Mouse (Mus musculus): ENCODE measurements at regions not wholly inside any gene's neighbourhood (a gene's known extent, or its start where the extent isn't known, plus 50 kb on each side); places are given as distances from the start of the nearest gene placed in this dataset.
A peak's percentile ranks its signal among the peaks of the same experiment; 100 is the strongest.

DNA sequence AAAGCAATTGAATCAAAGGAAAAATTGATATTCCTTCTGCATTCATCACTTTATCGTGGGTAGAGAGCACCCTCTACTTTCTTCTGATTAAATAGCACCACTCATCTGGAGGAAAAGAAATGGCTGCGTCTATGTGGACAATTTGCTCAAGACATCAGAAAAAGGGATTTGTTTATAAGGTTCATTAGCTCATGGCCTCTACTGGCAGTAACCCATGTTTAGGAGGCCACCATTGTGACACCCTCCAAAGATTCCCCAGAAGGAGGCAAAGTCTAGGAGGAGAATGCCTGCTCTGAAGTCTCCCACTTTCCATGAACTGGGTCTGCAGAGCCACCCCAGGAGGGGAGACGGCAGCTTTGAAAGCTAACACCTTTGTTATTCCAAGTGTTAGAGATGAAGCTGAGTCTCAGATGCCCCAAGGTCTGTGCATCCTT lies 147.2 kb upstream of the Plscr5 start:
- Histone ChIP-seq H3K27ac (replicated peaks) (no peak overlapping the region), H3K27me3 (no peaks in the 10 kb centered on the region), H3K4me2 (no peak overlapping the region), H3K36me3 (no peaks in the 10 kb centered on the region), H3K4me1 (replicated peaks) (no peaks in the 10 kb centered on the region), H3K9ac (no peak overlapping the region), H3K4me3 (no peak overlapping the region), H3K9me3 (no peaks in the 10 kb centered on the region)
- 48% methylated on average over 3 of the region's 3 CpGs for WGBS
- 0 out of 2 replicates have a peak, but pooled peaks have one; percentile 38 for ATAC-seq (ENCODE audit: low FRiP score, low read depth)

DNA sequence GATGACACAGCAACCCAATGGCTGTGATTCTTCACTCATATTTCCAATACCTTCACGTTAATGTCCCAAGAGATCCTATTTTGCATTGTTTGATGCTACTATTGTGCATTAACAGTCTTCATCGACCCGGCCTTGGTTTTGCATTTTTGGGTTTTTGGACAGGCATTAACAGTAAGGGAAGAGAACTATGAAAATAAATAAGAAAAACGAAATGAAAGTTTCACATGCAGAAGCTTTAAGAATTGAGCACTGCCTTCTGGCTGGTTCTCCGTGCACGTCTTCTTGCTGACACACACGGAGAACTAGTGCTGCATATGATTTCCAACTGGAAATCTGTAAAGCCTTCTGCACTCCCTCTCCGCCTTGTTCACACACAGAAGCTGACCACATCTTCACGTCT lies 148.6 kb upstream of the Plscr5 start:
- Histone ChIP-seq H3K4me1 (replicated peaks) (no peaks in the 10 kb centered on the region), H3K27me3 (no peaks in the 10 kb centered on the region), H3K27ac (replicated peaks) (no peak overlapping the region), H3K4me3 (no peak overlapping the region), H3K9me3 (no peaks in the 10 kb centered on the region), H3K4me2 (no peak overlapping the region), H3K36me3 (no peaks in the 10 kb centered on the region), H3K9ac (no peak overlapping the region)
- no peak for ATAC-seq (ENCODE audit: low FRiP score, low read depth)
- 81% methylated on average over 9 of the region's 9 CpGs for WGBS

DNA sequence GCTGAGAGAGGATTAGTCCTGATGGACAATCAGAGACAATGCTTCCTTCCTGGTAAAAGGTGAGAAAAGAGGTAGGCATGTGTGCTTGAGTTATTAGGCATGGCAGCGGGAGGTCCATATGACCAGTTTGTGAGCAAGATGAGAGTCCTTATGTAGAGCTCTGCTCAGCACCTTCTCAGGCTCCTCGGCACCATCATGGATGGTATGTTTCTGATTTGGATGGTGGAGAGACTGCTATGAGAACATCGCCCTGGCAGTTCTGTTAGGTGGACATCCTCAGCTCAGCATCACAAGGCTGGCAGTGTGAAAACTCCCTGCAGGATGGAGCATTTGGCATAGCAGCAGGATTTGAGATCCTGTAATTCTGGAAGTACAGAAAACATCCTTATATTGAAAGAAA lies 176.2 kb upstream of the Plscr5 start:
- 94% methylated on average over 3 of the region's 3 CpGs for WGBS
- no peaks in the 10 kb centered on the region for H3K27me3 ChIP-seq
- H3K4me1 ChIP-seq (replicated peaks): no peaks in the 10 kb centered on the region
- H3K9ac ChIP-seq: no peak overlapping the region
- H3K9me3 ChIP-seq: no peaks in the 10 kb centered on the region
- no peaks in the 10 kb centered on the region for H3K36me3 ChIP-seq
- H3K4me3 ChIP-seq: no peak overlapping the region
- H3K4me2 ChIP-seq: no peak overlapping the region
- H3K27ac ChIP-seq (replicated peaks): no peak overlapping the region
- no peak for ATAC-seq (ENCODE audit: low FRiP score, low read depth)

DNA sequence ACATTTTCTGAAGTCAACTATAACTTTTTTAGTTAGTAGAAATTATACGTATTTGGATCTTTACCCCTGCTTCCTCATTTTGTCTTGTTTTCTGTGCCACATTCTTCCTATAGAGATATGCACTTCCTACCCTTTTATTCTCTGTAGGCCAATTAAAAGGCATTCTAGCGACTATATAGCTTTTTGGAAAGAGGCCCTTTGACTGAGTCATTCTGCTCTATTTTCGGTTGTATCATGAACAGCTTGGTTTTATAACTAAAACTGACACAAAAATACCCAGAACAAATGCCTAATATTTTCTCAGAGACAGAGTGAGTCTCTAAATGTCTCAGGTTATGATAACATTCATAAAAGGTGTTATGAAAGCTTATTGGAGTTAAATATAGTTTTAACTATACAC lies 176.8 kb upstream of the Plscr5 start:
- no peak for ATAC-seq (ENCODE audit: low FRiP score, low read depth)
- H3K36me3 ChIP-seq: no peaks in the 10 kb centered on the region
- no peak overlapping the region for H3K4me3 ChIP-seq
- 84% methylated on average over 3 of the region's 3 CpGs for WGBS
- H3K9ac ChIP-seq: no peak overlapping the region
- H3K4me2 ChIP-seq: no peak overlapping the region
- H3K27me3 ChIP-seq: no peaks in the 10 kb centered on the region
- no peak overlapping the region for H3K27ac ChIP-seq (replicated peaks)
- H3K9me3 ChIP-seq: no peaks in the 10 kb centered on the region
- H3K4me1 ChIP-seq (replicated peaks): no peaks in the 10 kb centered on the region

DNA sequence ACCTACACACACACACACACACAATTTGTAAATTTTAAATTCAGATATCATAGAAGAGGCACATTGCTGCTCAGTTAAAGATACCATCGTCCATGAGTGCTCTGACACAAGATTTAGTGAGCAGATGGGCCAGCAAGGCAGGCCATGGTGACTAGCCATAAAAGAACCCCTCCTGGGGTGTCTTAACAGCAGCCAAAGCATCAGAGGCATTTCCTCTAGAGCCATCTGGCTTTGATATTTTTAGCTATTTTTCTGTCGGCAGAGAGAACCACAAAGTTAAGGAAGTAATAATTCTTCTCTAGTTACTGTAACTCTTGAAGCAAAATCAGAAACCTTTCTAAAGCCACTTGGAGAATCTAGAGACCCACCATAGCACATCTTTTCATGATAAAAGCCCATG lies 204.5 kb upstream of the Plscr5 start:
- Histone ChIP-seq H3K4me2 (no peak overlapping the region), H3K27ac (replicated peaks) (no peak overlapping the region), H3K27me3 (no peaks in the 10 kb centered on the region), H3K9ac (no peak overlapping the region), H3K4me3 (no peak overlapping the region), H3K4me1 (replicated peaks) (no peaks in the 10 kb centered on the region), H3K9me3 (no peaks in the 10 kb centered on the region), H3K36me3 (no peaks in the 10 kb centered on the region)
- WGBS: 66% methylated on average over 2 of the region's 2 CpGs
- ATAC-seq (ENCODE audit: low FRiP score, low read depth): no peak

DNA sequence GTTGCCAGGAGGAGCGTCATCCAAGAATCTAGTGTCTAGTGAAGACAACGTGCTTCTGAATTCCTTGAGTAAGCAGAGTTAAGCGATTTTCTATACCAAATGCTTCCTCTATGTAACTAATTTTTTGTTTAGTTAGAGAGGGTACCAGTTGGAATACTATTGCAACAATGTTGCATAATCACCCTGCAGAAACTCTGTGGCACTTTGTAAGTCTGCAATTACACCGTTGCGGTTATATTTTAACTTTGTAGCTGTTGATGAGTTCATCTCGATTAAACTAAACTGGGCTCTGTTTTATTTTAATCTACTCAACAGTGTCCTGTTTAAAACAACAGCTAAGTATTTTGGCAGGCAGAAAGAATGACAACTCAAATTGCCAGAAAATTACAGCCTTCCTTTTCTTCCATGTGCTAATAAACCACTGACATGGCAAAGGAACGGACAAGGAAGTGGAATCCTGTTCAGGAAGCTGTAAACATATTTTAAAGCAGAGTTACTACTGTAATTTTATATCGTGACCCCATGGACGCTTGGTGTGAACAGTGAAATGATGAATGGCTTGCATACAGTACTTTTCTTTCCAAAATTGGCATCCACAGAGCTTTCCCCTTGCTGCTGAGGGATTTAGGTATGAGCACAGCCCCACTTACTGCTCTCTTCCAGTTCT lies 210.6 kb upstream of the Plscr5 start:
- Histone ChIP-seq H3K4me3 (no peak overlapping the region), H3K4me1 (replicated peaks) (no peaks in the 10 kb centered on the region), H3K9me3 (no peaks in the 10 kb centered on the region), H3K9ac (no peak overlapping the region), H3K36me3 (no peaks in the 10 kb centered on the region), H3K4me2 (no peak overlapping the region), H3K27ac (replicated peaks) (no peak overlapping the region), H3K27me3 (no peaks in the 10 kb centered on the region)
- 71% methylated on average over 9 of the region's 9 CpGs for WGBS
- ATAC-seq (ENCODE audit: low FRiP score, low read depth): no peak

DNA sequence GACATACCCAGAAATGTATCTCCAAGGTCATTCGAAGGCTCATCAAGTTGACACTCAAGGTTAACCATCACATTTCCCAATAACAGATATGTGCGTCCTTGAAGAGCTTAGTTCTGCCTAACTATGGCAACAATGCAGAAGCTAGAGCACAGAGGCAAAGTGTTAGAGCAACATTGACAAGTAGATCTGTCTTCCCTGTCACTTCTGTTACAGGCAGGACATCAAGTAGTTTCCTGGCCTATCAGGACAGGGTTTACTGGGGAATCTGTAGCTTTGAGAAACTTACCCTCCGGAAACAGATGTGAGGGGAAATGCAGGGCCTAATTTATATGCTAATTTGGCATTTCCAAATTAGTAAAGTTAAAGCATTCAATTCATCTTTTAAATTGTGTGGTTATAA lies 211.2 kb upstream of the Plscr5 start:
- Histone ChIP-seq H3K27ac (replicated peaks) (no peak overlapping the region), H3K4me2 (no peak overlapping the region), H3K27me3 (no peaks in the 10 kb centered on the region), H3K4me1 (replicated peaks) (no peaks in the 10 kb centered on the region), H3K4me3 (no peak overlapping the region), H3K9me3 (no peaks in the 10 kb centered on the region), H3K9ac (no peak overlapping the region), H3K36me3 (no peaks in the 10 kb centered on the region)
- 82% methylated on average over 3 of the region's 3 CpGs for WGBS
- no peak for ATAC-seq (ENCODE audit: low FRiP score, low read depth)

DNA sequence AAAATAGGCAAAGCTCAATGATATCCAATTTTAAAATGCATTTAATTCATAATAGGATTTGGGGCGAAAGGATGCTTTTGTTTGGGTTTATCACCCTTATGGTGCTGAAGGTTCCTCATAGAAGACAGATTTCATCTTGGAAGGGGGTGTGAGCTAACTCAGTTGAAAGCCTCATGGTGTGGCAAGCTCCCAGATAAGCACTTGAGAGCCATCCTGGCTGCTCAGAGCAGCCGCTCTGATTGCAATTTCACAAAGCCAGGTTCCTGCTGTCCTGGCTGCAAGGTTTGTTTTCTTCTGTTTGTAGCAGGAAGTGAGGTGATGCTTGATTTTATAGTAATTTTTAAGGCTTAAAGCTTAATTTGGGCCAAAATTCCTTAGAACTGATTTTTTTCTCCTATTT lies 228.7 kb upstream of the Plscr5 start:
- no peaks in the 10 kb centered on the region for H3K9me3 ChIP-seq
- no peak overlapping the region for H3K4me2 ChIP-seq
- 86% methylated on average over 2 of the region's 2 CpGs for WGBS
- H3K36me3 ChIP-seq: no peaks in the 10 kb centered on the region
- peaks cover 2% of the 10 kb centered on the region; the same call in 1 of the 2 replicates for H3K4me1 ChIP-seq (replicated peaks)
- H3K27ac ChIP-seq (replicated peaks): no peak overlapping the region
- H3K9ac ChIP-seq: no peak overlapping the region
- ATAC-seq (ENCODE audit: low FRiP score, low read depth): no peak
- H3K27me3 ChIP-seq: no peaks in the 10 kb centered on the region
- no peak overlapping the region for H3K4me3 ChIP-seq

DNA sequence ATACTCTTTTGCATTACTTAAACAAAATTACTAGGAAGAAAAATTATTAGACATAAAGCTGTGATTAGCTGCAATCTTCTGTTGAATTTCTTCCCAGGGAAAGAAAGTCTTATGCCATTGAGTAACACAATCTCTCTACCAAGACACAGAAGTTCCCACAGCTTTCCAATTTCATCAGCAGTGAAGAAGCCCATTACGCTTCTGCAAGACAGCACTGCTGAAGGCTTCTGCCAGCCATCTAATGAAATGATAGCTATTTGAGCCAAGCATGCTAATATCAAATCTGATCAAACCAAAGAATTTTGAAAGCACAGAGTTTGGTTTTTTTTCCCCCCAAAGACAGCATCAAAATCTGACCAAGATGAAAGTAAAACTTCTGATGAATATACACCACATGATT lies 230.0 kb upstream of the Plscr5 start:
- 61% methylated on average over 1 of the region's 1 CpGs for WGBS
- no peak overlapping the region for H3K27ac ChIP-seq (replicated peaks)

DNA sequence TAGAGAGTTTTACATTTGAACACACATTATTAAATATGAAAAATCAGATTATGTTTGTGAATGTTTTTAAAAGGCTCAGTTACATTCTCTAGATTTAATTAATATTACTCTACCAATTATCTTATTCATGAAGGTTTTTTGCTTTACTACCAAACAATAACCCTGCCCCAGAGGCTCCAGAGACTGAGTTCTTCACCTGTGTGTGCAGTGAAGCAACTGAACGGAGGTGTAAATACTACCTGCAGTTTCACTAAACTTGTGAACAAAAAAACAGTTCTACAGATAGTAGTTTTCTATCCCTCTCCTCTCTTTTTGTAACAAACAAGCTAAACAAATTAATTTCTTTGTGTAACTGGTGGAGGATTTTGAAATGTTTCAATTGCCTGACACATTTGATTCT lies 231.1 kb upstream of the Plscr5 start:
- Histone ChIP-seq H3K4me2 (no peak overlapping the region), H3K9me3 (no peaks in the 10 kb centered on the region), H3K27ac (replicated peaks) (no peak overlapping the region), H3K27me3 (no peaks in the 10 kb centered on the region), H3K9ac (no peak overlapping the region), H3K4me1 (replicated peaks) (peaks cover 3% of the 10 kb centered on the region; the same call in 1 of the 2 replicates), H3K4me3 (no peak overlapping the region), H3K36me3 (no peaks in the 10 kb centered on the region)
- no peak for ATAC-seq (ENCODE audit: low FRiP score, low read depth)
- 80% methylated on average over 1 of the region's 1 CpGs for WGBS

More for the DNA sequence above, 230.0 kb upstream of the Plscr5 start:
- H3K36me3 ChIP-seq: no peaks in the 10 kb centered on the region
- H3K4me1 ChIP-seq (replicated peaks): peaks cover 3% of the 10 kb centered on the region; the same call in 1 of the 2 replicates
- H3K9me3 ChIP-seq: no peaks in the 10 kb centered on the region
- no peak overlapping the region for H3K4me2 ChIP-seq
- H3K27me3 ChIP-seq: no peaks in the 10 kb centered on the region
- no peak overlapping the region for H3K9ac ChIP-seq
- no peak for ATAC-seq (ENCODE audit: low FRiP score, low read depth)
- no peak overlapping the region for H3K4me3 ChIP-seq

DNA sequence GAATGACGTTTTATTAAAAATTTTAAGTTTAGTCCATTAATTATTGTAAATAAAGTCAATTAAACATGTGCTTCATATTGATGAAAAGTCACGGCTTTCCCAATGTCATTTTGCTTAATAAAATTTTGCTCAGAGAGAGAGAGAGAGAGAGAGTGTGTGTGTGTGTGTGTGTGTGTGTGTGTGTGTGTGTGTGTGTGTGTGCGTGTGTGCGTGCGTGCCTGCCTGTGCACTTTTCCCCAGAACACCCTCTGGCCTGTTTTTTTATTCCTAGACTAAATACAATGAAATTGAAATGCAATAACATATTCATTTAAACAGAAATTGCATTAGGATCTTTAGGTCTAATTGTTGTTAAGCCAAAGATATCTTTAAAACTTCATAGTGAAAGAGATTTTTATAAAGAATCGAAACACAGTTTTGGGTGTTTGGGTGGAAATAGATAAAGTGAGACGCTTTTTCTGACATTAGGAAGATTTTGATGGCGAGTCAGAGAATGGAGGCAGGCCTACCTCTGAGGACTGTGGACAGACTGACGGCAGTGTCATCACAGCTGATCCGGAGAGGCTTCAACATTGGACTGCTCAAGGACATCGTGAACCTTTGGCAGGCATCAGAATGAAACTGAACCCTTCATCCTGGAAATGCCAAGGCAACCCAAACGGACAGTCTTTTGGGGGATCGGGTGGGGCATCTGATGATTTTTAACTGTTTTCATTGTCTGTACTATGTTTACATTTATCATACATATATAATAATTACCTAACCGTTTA lies 232.0 kb upstream of the Plscr5 start:
- Histone ChIP-seq H3K9me3 (no peaks in the 10 kb centered on the region), H3K27ac (replicated peaks) (no peak overlapping the region), H3K4me2 (no peak overlapping the region), H3K27me3 (no peaks in the 10 kb centered on the region), H3K36me3 (no peaks in the 10 kb centered on the region), H3K4me1 (replicated peaks) (peaks cover 3% of the 10 kb centered on the region; the same call in 1 of the 2 replicates), H3K9ac (no peak overlapping the region), H3K4me3 (no peak overlapping the region)
- no peak for ATAC-seq (ENCODE audit: low FRiP score, low read depth)
- 79% methylated on average over 14 of the region's 14 CpGs for WGBS

DNA sequence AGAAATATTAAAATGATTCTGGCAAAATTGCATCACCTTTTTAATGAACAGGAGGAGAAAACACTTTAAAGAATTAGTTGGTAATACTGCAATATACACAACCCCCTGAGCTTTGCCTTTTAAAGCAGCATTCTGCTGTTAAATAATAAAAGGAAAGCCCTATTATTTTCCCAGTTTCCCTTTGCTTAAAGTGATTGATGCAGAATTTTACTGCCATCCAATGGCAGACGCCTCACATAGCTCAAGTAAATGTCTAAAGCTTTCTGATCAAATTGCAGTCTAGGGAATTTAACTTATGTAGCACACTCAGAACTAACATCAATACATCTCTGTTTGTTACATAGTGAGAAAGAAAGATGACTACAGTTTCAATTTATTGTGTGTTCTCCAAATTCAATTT lies 233.1 kb upstream of the Plscr5 start:
- H3K4me3 ChIP-seq: no peak overlapping the region
- no peaks in the 10 kb centered on the region for H3K36me3 ChIP-seq
- H3K4me2 ChIP-seq: no peak overlapping the region
- peak; percentile 42 for ATAC-seq (ENCODE audit: low FRiP score, low read depth)
- no peak overlapping the region for H3K9ac ChIP-seq
- 9% methylated on average over 1 of the region's 1 CpGs for WGBS
- peaks cover 3% of the 10 kb centered on the region; the same call in 1 of the 2 replicates for H3K4me1 ChIP-seq (replicated peaks)
- no peak overlapping the region for H3K27ac ChIP-seq (replicated peaks)
- H3K27me3 ChIP-seq: no peaks in the 10 kb centered on the region
- H3K9me3 ChIP-seq: no peaks in the 10 kb centered on the region
